Mouse (Mus musculus): ENCODE data around the gene Rnf26. TPM values are rescaled to one million over a fixed set of nuclear protein-coding genes. Genes with fewer than 3 reads are reported as not detected.

Gene Rnf26
- polyA plus RNA-seq, 1 experiment from 2014 or later, result 35.4 TPM

DNA sequence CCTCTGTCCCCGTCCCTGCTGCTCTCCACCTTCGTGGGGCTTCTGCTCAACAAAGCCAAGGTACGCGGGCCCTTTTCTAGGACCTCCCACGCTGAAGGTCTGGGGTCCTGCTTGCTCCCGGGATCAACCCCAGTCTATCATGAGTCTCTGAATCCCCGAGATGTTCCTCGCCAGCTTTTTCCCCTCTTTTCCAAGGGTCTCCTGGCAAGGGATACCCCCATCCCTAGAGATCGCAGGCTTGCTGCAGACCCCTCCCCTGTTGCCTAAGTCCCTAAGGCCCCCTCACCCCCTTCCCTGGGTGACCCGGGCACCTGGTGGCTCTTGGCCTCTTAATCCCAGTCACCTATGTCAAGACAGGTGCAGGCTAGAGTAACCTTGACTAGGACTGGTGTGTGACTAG is 28.0 kb downstream of the Rnf26 start:
- Histone ChIP-seq H3K4me2 (peak overlapping the region; percentile 99), H3K27me3 (peaks cover 56% of the 10 kb centered on the region), H3K27ac (replicated peaks) (no peak overlapping the region), H3K36me3 (no peaks in the 10 kb centered on the region), H3K9ac (peak overlapping the region; percentile 75), H3K4me3 (peak overlapping the region; percentile 56), H3K4me1 (replicated peaks) (peaks cover 42% of the 10 kb centered on the region), H3K9me3 (no peaks in the 10 kb centered on the region)
- 4% methylated on average over 10 of the region's 10 CpGs for WGBS
- ATAC-seq (ENCODE audit: low read depth), result 0 out of 2 replicates have a peak, but pooled peaks have one; percentile 7

DNA sequence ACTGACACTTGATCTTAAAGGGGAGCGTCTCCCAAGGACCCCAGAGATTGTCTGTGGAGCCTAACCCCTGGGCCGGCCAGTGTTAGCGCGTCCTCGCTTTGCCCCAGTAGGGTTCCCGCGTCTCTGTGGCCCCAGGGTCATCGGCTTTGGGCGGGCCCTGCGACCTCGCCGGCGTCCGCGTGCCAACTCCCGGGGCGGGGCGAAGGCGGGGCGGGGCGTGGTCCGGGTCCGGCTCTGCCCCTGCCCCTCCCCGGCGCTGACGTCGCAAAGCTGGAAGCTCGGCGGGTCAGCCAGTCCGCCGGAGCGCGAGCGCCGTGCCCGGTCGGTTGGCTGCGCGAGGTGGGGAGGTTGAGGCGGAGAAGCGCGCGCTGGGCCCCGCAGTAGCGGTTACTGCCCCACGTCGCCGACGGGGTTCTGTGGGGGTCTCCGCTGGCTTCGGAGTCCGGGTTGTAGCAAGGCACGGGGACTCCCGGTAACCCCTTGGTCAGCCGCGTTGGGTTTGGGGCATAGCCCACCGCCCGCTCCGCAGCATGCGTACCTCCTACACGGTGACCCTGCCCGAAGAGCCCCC is 28.6 kb downstream of the Rnf26 start:
- WGBS, result under 1% methylated on average over 62 of the region's 62 CpGs
- Histone ChIP-seq H3K9me3 (no peaks in the 10 kb centered on the region), H3K27ac (replicated peaks) (no peak overlapping the region), H3K27me3 (peaks cover 56% of the 10 kb centered on the region), H3K36me3 (no peaks in the 10 kb centered on the region), H3K4me1 (replicated peaks) (peaks cover 42% of the 10 kb centered on the region), H3K4me3 (peak overlapping the region; percentile 56), H3K9ac (peak overlapping the region; percentile 75), H3K4me2 (peak overlapping the region; percentile 99)
- ATAC-seq (ENCODE audit: low read depth), result peak; percentile 64

DNA sequence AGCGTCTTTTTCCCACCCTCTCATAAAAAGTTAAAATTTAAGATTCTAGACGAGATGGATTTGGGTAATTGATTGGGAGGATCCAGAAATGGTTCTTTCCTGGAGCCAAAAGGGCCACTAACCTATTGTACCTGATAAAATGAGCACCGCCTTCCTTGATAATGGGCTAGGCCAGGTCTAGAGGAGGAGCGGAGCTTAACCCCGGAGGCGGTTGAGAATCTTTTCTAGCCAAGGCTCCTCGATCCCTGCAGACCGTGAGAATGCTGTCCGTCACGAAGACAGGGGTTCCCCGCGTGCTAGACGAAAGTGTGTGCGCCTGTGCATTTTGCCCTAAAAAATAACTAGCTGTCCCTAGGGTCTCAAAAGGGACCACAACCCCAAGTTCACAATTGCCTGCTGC is 29.1 kb downstream of the Rnf26 start:
- Histone ChIP-seq H3K27me3 (peaks cover 56% of the 10 kb centered on the region), H3K9me3 (no peaks in the 10 kb centered on the region), H3K4me1 (replicated peaks) (peaks cover 42% of the 10 kb centered on the region), H3K9ac (peak overlapping the region; percentile 75), H3K36me3 (no peaks in the 10 kb centered on the region), H3K4me3 (peak overlapping the region; percentile 56), H3K4me2 (peak overlapping the region; percentile 99), H3K27ac (replicated peaks) (no peak overlapping the region)
- ATAC-seq (ENCODE audit: low read depth), result peak; percentile 15; the same call in 1 of the 2 replicates
- 2% methylated on average over 14 of the region's 14 CpGs for WGBS

DNA sequence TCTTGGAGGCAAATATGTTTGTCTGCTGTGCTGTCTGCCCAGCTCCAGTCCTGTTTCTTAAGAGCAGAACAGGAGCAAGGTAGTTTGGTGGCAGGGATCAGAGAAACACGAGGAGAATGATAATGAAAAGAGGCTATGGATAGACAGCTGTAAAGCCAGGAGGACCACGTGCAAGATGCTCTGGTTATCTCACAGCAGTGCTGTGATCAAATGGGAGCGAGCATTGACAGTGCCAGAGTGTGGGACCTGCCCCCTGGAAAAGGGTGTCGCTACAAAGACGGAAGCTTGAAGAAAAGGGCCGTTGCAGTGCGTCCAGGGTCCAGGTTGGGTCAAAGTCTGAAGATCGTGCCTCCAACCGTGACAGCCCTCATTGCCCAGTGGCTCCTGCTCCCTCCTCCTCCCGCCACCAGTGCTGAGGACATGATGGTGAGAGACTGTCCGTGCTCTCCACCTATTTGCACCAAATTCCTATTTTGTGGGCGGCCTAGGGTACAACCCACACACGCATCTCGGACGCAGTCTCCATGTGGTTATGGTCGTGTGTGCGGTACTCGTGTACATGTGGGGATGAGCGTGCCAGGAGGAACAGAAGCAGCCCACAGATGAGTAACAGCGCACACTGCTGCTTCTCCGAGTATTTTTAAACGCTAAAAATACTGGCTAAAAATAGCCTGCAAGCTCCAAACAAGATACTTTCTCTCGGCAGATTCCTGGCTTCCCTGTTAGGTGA is 29.8 kb downstream of the Rnf26 start:
- Histone ChIP-seq H3K4me2 (peak overlapping the region; percentile 99), H3K36me3 (no peaks in the 10 kb centered on the region), H3K4me1 (replicated peaks) (peaks cover 49% of the 10 kb centered on the region), H3K4me3 (peak overlapping the region; percentile 56), H3K27ac (replicated peaks) (no peak overlapping the region), H3K27me3 (peaks cover 56% of the 10 kb centered on the region), H3K9me3 (no peaks in the 10 kb centered on the region), H3K9ac (no peak overlapping the region)
- 12% methylated on average over 23 of the region's 23 CpGs for WGBS
- no peak for ATAC-seq (ENCODE audit: low read depth)

DNA sequence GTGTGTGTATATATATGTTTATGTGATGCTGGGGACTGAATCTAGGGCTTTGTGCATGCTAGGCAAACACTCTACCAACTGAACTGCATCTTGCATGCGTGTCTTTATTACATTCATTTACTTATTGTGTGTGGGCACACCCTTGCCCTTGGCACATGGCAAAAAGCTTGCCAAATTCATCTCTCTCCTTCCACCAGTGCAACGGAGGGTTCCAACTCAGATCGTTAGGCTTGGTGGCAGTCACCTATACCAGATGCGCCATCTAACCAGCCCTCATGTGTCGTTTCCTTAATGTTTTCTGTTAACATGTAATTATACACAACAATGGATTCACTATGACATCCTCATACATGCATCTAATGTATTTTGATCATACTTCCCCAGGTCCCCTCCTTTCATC is 31.1 kb downstream of the Rnf26 start:
- H3K4me1 ChIP-seq (replicated peaks), result peaks cover 47% of the 10 kb centered on the region
- H3K27me3 ChIP-seq, result peaks cover 47% of the 10 kb centered on the region
- no peaks in the 10 kb centered on the region for H3K9me3 ChIP-seq
- H3K4me2 ChIP-seq, result no peak overlapping the region
- WGBS, result 89% methylated on average over 5 of the region's 5 CpGs
- H3K9ac ChIP-seq, result no peak overlapping the region
- H3K27ac ChIP-seq (replicated peaks), result no peak overlapping the region
- H3K4me3 ChIP-seq, result no peak overlapping the region
- no peak for ATAC-seq (ENCODE audit: low read depth)
- H3K36me3 ChIP-seq, result no peaks in the 10 kb centered on the region

DNA sequence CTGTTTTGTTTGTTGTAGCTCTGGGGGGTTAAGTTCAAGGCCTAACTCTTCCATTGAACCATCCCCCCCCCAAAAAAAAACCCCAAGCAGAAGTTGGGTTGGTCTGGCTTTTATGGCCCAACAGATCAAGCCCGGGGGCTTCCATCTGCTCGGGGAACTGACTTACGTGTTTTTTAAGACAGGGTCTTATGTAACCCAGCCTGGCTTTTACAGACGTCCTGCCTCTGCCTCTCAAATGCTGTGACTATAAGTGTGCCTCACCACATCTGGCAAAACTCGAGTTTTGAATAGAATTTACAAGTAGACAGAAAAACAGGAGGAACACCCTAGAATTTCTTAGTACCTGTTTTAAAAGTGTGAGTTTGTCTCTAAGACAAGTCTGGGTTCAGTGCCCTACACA is 31.7 kb downstream of the Rnf26 start:
- Histone ChIP-seq H3K9me3 (no peaks in the 10 kb centered on the region), H3K4me2 (no peak overlapping the region), H3K9ac (no peak overlapping the region), H3K27me3 (peaks cover 42% of the 10 kb centered on the region), H3K4me1 (replicated peaks) (peaks cover 51% of the 10 kb centered on the region), H3K27ac (replicated peaks) (no peak overlapping the region), H3K4me3 (no peak overlapping the region), H3K36me3 (no peaks in the 10 kb centered on the region)
- no peak for ATAC-seq (ENCODE audit: low read depth)
- WGBS, result 64% methylated on average over 5 of the region's 5 CpGs

DNA sequence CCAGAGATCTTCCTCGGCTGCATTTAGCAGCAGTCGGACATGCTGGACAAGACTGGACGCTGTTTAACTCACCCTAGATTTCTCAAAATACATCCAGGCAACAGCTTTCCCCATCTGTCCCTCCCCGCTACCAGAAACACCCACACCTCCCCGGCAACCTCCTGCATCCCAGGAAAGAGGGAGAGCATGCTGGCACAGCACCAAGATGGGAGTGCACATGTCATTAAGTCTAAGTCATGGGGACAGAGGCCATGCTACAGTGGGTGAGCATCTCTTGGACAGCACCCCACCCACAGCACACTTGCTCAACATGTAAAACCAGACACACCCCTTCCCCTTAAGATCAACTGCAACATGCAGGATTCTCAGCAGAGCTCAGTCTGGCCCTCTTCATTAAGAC is 32.4 kb downstream of the Rnf26 start:
- Histone ChIP-seq H3K27ac (replicated peaks) (no peak overlapping the region), H3K4me1 (replicated peaks) (peaks cover 54% of the 10 kb centered on the region), H3K27me3 (peaks cover 36% of the 10 kb centered on the region), H3K9me3 (no peaks in the 10 kb centered on the region), H3K36me3 (no peaks in the 10 kb centered on the region), H3K9ac (no peak overlapping the region), H3K4me3 (no peak overlapping the region), H3K4me2 (no peak overlapping the region)
- no peak for ATAC-seq (ENCODE audit: low read depth)
- 68% methylated on average over 5 of the region's 5 CpGs for WGBS

DNA sequence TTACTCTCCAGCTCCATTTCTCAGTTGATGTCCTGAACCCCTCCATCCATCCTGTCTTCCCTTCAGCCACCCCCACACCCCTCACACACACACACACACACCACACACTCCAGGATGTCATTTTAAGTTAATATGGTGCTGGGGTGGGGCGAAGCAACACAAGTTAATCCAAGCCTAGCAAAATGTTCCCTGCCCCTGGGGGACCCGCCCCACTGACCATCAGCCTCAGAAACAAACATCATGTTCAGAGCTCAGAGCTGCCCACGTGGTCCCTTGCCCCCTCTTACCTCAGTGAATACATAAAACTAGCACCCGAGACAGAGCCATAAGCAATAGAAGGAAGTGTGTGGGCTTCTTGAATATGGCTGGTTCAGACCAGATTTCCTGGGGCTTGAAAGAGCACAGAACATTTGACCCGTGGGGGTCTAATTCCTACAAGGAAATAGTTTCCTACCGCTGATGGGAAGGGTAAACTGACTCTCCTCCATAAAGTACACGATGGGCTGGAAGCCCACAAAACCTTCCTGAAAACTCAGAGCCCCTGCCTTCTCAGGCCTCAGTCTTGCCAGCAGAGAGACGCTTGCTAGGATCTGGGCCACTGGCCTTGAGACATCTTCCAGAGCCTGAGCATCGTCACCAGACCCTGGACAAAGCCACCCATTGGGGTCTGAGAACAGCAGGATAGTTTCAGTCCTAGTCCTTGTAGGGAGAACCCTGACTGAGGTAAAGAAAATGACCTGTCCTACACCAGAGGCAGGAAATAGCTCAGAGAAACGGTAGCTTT is 33.1 kb downstream of the Rnf26 start:
- no peak for ATAC-seq (ENCODE audit: low read depth)

DNA sequence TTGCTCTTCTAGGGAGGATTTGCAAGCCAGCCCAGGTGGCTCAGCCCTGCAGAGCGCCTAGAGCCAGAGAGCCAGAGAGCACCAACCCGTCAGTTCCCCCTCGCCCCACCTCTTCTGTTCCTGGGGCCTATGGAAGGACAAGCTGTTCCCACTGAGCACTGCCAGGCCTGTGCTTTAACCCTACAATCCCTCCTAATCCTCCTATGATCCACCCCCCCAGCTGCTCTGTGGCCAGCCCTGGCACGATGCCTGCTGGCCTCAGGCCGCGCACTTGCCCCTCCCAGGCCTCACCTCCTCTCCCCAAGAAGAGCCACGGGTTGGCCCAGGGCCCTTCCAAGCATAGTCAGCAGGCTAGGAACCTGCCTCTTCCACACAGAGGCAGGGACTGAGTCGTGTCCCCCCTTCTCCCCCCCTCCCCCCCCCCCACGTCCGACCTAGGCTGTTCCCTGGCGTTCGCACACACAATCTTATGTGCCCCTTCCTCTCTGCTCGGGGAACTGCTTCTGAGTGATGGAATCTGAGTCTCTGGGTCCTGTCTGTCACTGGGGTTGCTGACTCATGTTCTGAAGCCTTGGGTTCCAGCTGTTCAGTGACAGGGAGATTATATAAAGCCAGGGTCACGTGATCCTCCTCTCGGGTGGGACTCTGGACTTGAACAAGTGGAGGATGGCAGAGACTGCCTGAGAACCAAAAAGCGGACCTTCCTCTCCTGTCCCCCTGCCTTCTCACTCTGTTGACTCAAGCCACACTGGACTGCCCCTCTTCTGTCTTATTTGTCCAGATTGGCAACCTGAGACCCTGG is 34.2 kb downstream of the Rnf26 start:
- Histone ChIP-seq H3K4me3 (no peak overlapping the region), H3K9me3 (no peaks in the 10 kb centered on the region), H3K27ac (replicated peaks) (no peak overlapping the region), H3K4me1 (replicated peaks) (peaks cover 45% of the 10 kb centered on the region), H3K4me2 (no peak overlapping the region), H3K36me3 (no peaks in the 10 kb centered on the region), H3K27me3 (peaks cover 20% of the 10 kb centered on the region), H3K9ac (no peak overlapping the region)
- WGBS, result 48% methylated on average over 16 of the region's 16 CpGs
- ATAC-seq (ENCODE audit: low read depth), result peak; percentile 40; the same call in 1 of the 2 replicates

More for the DNA sequence above, 33.1 kb downstream of the Rnf26 start:
- Histone ChIP-seq H3K4me3 (no peak overlapping the region), H3K9me3 (no peaks in the 10 kb centered on the region), H3K27ac (replicated peaks) (no peak overlapping the region), H3K4me2 (no peak overlapping the region), H3K9ac (no peak overlapping the region), H3K36me3 (no peaks in the 10 kb centered on the region), H3K4me1 (replicated peaks) (peaks cover 55% of the 10 kb centered on the region), H3K27me3 (peaks cover 28% of the 10 kb centered on the region)
- 74% methylated on average over 10 of the region's 10 CpGs for WGBS

DNA sequence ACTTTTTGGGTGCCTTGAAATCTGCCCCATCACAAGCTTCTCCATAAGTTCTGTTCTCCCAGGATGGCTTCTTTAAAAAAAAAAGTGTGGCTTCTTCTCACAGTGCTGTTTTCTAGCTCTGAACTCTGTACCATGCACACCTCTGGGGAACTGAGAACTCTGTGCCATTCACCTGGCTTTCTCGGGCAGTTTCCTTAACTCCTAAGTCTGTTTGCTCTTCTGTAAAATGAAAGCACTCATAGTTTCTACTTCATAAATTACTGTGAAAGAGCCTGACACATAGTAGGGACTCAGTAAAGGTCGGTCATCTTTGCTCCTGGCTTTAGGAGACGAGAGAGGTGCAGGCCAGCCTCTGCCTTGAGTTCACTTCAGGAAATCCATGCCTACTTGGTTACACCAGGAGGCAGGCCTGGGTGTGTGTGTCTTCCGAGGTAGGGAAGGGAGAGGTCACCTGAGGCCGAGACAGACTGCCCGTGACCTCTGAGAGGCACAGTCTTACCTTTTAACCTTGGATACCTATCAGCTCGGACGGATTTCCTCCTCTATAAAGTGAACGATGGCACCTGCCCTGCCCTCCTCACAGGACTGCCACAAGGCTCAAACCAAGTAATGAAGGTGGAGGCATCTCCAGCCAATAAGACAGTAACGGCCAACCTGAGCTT is 35.0 kb downstream of the Rnf26 start:
- H3K27me3 ChIP-seq, result peaks cover 11% of the 10 kb centered on the region
- H3K27ac ChIP-seq (replicated peaks), result no peak overlapping the region
- no peaks in the 10 kb centered on the region for H3K9me3 ChIP-seq
- no peaks in the 10 kb centered on the region for H3K36me3 ChIP-seq
- no peak overlapping the region for H3K4me2 ChIP-seq
- no peak for ATAC-seq (ENCODE audit: low read depth)
- H3K4me1 ChIP-seq (replicated peaks), result peaks cover 38% of the 10 kb centered on the region
- H3K9ac ChIP-seq, result no peak overlapping the region
- no peak overlapping the region for H3K4me3 ChIP-seq
- 87% methylated on average over 10 of the region's 10 CpGs for WGBS

DNA sequence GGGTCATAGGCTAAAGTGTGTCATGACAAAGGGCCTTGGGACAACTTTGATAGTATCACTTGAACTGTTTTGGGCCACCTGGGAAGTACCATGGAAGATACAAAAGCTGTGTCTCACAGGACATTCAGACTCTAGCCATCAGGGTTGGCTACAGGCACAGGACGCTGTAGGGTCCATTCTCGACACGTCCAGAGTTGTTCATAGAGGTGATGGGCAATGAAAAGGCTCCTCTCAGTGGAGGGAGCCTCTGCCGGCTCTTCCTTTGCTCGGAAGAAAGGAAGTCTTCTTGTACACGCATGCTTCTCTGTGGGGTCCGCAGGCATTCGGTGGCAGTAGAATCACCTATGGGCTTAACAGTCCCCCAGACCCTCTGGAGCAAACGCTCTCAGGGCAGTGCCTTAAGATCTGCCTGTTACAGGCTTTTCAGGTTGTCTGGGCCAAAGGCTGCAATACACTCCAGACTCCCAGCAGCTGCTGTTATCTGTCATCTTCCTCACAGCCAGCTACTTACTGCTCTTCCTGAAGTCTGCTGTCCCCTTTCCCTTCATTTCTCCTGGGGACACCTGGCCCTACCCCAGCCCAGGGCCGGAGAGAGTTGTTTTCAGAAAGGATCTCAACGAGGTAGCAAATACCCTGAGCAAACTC is 35.9 kb downstream of the Rnf26 start:
- H3K4me1 ChIP-seq (replicated peaks), result peaks cover 46% of the 10 kb centered on the region
- no peaks in the 10 kb centered on the region for H3K9me3 ChIP-seq
- no peaks in the 10 kb centered on the region for H3K36me3 ChIP-seq
- no peak overlapping the region for H3K27ac ChIP-seq (replicated peaks)
- ATAC-seq (ENCODE audit: low read depth), result no peak
- H3K4me3 ChIP-seq, result no peak overlapping the region
- WGBS, result 86% methylated on average over 11 of the region's 11 CpGs
- 0 out of 2 replicates have a peak, but pooled peaks cover 2% of the 10 kb centered on the region for H3K27me3 ChIP-seq
- no peak overlapping the region for H3K4me2 ChIP-seq
- no peak overlapping the region for H3K9ac ChIP-seq

Data from neural tube, embryonic 13.5 days (tissue).